Mouse (Mus musculus): ENCODE results near the gene Fam205c. TPM values are rescaled to one million over a fixed set of nuclear protein-coding genes. Genes with fewer than 3 reads are reported as not detected.

Fam205c gene
- polyA plus RNA-seq, 2 experiments: 0.07 to 0.30 TPM

- Histone ChIP-seq H3K4me2 (ENCODE audit: low read depth) (no peak overlapping the region), H3K27me3 (ENCODE audit: control insufficient read depth, insufficient read depth, low read length) (no peaks in the 10 kb centered on the region), H3K9ac (replicated peaks) (no peak overlapping the region), H3K4me3 (ENCODE audit: insufficient read depth in 1 of 2, low read depth in 2 of 2, low read length in 2 of 2) (no peak overlapping the region), H3K36me3 (replicated peaks; ENCODE audit: control insufficient read depth, insufficient read depth, low read depth) (no peaks in the 10 kb centered on the region), H3K4me1 (replicated peaks; ENCODE audit: control insufficient read depth in 2 of 2, insufficient read depth in 2 of 2, low read length in 1 of 2) (peaks cover 29 to 43% of the 10 kb centered on the region in 2 experiments), H3K27ac (no peak overlapping the region), H3K9me3 (ENCODE audit: control insufficient read depth, low read length) (no peaks in the 10 kb centered on the region)
- no peak for ATAC-seq (ENCODE audit: insufficient read depth)
- no peak for DNase-seq (ENCODE audit: low read depth in 3 of 3, low spot score in 3 of 3)
- TF ChIP-seq CTCF (IDR thresholded peaks at IDR 0.05; ENCODE audit: low read depth): no peak
- TF ChIP-seq EP300 (IDR thresholded peaks at IDR 0.05; ENCODE audit: low read depth): no peak
- 71% methylated on average over 16 of the region's 16 CpGs for WGBS (ENCODE audit: insufficient replicate concordance)
Measured at GRCm38 (mm10) chr4:42872746-42873435, 1.1 kb downstream of the Fam205c start.

GRCm38 (mm10) chr4:42872151-42872550, 1.9 kb downstream of the Fam205c start:
- H3K4me2 ChIP-seq (ENCODE audit: low read depth): no peak overlapping the region
- DNase-seq (ENCODE audit: low read depth in 3 of 3, low spot score in 3 of 3) (no peak), ATAC-seq (ENCODE audit: insufficient read depth) (no peak)
- H3K27ac ChIP-seq: no peak overlapping the region
- no peaks in the 10 kb centered on the region for H3K36me3 ChIP-seq (replicated peaks; ENCODE audit: control insufficient read depth, insufficient read depth, low read depth)
- WGBS (ENCODE audit: insufficient replicate concordance): 87% methylated on average over 7 of the region's 7 CpGs
- H3K27me3 ChIP-seq (ENCODE audit: control insufficient read depth, insufficient read depth, low read length): no peaks in the 10 kb centered on the region
- no peaks in the 10 kb centered on the region for H3K9me3 ChIP-seq (ENCODE audit: control insufficient read depth, low read length)
- no peak overlapping the region for H3K4me3 ChIP-seq (ENCODE audit: insufficient read depth in 1 of 2, low read depth in 2 of 2, low read length in 2 of 2)
- no peak for TF ChIP-seq EP300 (IDR thresholded peaks at IDR 0.05; ENCODE audit: low read depth)
- TF ChIP-seq CTCF (IDR thresholded peaks at IDR 0.05; ENCODE audit: low read depth): no peak
- no peak overlapping the region for H3K9ac ChIP-seq (replicated peaks)
- peaks cover 31 to 43% of the 10 kb centered on the region in 2 experiments for H3K4me1 ChIP-seq (replicated peaks; ENCODE audit: control insufficient read depth in 2 of 2, insufficient read depth in 2 of 2, low read length in 1 of 2)

GRCm38 (mm10) chr4:42870748-42871147, 3.3 kb downstream of the Fam205c start:
- no peak for TF ChIP-seq EP300 (IDR thresholded peaks at IDR 0.05; ENCODE audit: low read depth)
- TF ChIP-seq CTCF (IDR thresholded peaks at IDR 0.05; ENCODE audit: low read depth): peak; percentile 46; the same call in 1 of the 2 replicates
- Histone ChIP-seq H3K9me3 (ENCODE audit: control insufficient read depth, low read length) (no peaks in the 10 kb centered on the region), H3K9ac (replicated peaks) (no peak overlapping the region), H3K4me2 (ENCODE audit: low read depth) (no peak overlapping the region), H3K27ac (no peak overlapping the region), H3K27me3 (ENCODE audit: control insufficient read depth, insufficient read depth, low read length) (no peaks in the 10 kb centered on the region), H3K4me3 (ENCODE audit: insufficient read depth in 1 of 2, low read depth in 2 of 2, low read length in 2 of 2) (no peak overlapping the region), H3K4me1 (replicated peaks; ENCODE audit: control insufficient read depth in 2 of 2, insufficient read depth in 2 of 2, low read length in 1 of 2) (peaks cover 42 to 54% of the 10 kb centered on the region in 2 experiments), H3K36me3 (replicated peaks; ENCODE audit: control insufficient read depth, insufficient read depth, low read depth) (no peaks in the 10 kb centered on the region)
- DNase-seq (ENCODE audit: low read depth in 3 of 3, low spot score in 3 of 3): no peak
- WGBS (ENCODE audit: insufficient replicate concordance): 60% methylated on average over 5 of the region's 5 CpGs
- ATAC-seq (ENCODE audit: insufficient read depth): no peak

- peak overlapping the region; percentile 92 for H3K27ac ChIP-seq
Measured at GRCm38 (mm10) chr4:42868193-42868592, 5.8 kb downstream of the Fam205c start.

GRCm38 (mm10) chr4:42867390-42867789, 6.6 kb downstream of the Fam205c start:
- TF ChIP-seq EP300 (IDR thresholded peaks at IDR 0.05; ENCODE audit: low read depth) (peak; percentile 100), CTCF (IDR thresholded peaks at IDR 0.05; ENCODE audit: low read depth) (no peak)
- DNase-seq (ENCODE audit: low read depth in 3 of 3, low spot score in 3 of 3) (peak; percentile 82 to 85 (median 82)), ATAC-seq (ENCODE audit: insufficient read depth) (peak; percentile 90)
- Histone ChIP-seq H3K4me3 (ENCODE audit: insufficient read depth in 1 of 2, low read depth in 2 of 2, low read length in 2 of 2) (no peak overlapping the region), H3K36me3 (replicated peaks; ENCODE audit: control insufficient read depth, insufficient read depth, low read depth) (no peaks in the 10 kb centered on the region), H3K4me2 (ENCODE audit: low read depth) (peak overlapping the region; percentile 45), H3K27me3 (ENCODE audit: control insufficient read depth, insufficient read depth, low read length) (no peaks in the 10 kb centered on the region), H3K27ac (peak overlapping the region; percentile 92), H3K9ac (replicated peaks) (peak overlapping the region; percentile 48), H3K4me1 (replicated peaks; ENCODE audit: control insufficient read depth in 2 of 2, insufficient read depth in 2 of 2, low read length in 1 of 2) (peaks cover 51 to 68% of the 10 kb centered on the region in 2 experiments), H3K9me3 (ENCODE audit: control insufficient read depth, low read length) (no peaks in the 10 kb centered on the region)
- 15% methylated on average over 3 of the region's 3 CpGs for WGBS (ENCODE audit: insufficient replicate concordance)

More at GRCm38 (mm10) chr4:42868193-42868592, 5.8 kb downstream of the Fam205c start:
- WGBS (ENCODE audit: insufficient replicate concordance): 71% methylated on average over 5 of the region's 5 CpGs
- Histone ChIP-seq H3K36me3 (replicated peaks; ENCODE audit: control insufficient read depth, insufficient read depth, low read depth) (no peaks in the 10 kb centered on the region), H3K4me1 (replicated peaks; ENCODE audit: control insufficient read depth in 2 of 2, insufficient read depth in 2 of 2, low read length in 1 of 2) (peaks cover 49 to 63% of the 10 kb centered on the region in 2 experiments), H3K9me3 (ENCODE audit: control insufficient read depth, low read length) (no peaks in the 10 kb centered on the region), H3K27me3 (ENCODE audit: control insufficient read depth, insufficient read depth, low read length) (no peaks in the 10 kb centered on the region), H3K4me2 (ENCODE audit: low read depth) (peak overlapping the region; percentile 45), H3K4me3 (ENCODE audit: insufficient read depth in 1 of 2, low read depth in 2 of 2, low read length in 2 of 2) (no peak overlapping the region), H3K9ac (replicated peaks) (peak overlapping the region; percentile 48)
- no peak for DNase-seq (ENCODE audit: low read depth in 3 of 3, low spot score in 3 of 3)
- no peak for TF ChIP-seq CTCF (IDR thresholded peaks at IDR 0.05; ENCODE audit: low read depth)
- TF ChIP-seq EP300 (IDR thresholded peaks at IDR 0.05; ENCODE audit: low read depth): no peak
- no peak for ATAC-seq (ENCODE audit: insufficient read depth)
